12 mouse cellular contexts compared by ENCODE assay signal in the genomic region with DNA sequence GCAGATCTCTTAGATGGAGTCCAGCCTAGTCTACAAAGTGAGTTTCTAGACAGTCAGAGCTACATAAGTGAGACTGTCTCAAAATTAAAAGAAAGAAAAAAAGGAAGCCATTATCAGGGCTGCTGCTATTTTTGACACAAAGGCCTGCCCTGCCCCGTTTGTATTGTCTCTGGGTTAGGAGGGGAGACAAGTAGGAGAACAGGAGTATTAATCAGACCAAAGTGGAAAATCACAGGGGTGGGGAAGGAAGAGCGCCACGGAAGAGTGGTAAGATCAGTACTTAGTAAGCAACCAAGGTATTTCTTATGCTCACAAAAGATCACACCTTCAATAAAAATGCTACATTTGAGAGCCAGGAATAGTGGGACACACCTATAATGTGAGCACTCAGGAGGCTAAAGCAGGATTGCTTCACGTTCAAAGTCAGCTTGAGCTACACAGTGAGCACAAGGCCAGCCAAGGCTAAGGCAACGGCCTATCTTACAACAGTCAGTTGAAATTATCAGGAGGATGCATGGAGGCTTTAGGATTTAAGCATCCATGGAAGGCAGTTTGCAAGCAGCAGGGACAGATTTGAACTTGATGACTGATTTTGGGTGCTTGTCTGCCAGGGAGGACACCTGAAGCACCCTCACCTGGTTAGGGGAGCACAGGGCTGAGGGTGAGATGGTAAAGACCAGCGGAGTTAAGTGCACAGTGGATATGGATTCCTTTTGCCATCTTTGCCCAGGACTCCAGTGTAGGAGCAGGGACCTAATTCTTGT. TPM values are rescaled to one million over a fixed set of nuclear protein-coding genes. Genes with fewer than 3 reads are reported as not detected.
A peak's percentile ranks its signal among the peaks of the same experiment; 100 is the strongest.
DNase-seq lines count a peak whose midpoint lies in the region; ATAC-seq lines count a peak whose summit lies in the region.
"Had no signal": no experiment of that assay in that cellular context is flagged by ENCODE, and none has a peak within 500 bp of the region (broad histone marks: within the 10 kb centered on the region; RNA-seq: fewer than 3 reads in every experiment).

No protein-coding gene starts in this region.

- H3K27ac ChIP-seq in intestine, embryonic 15.5 days: peak overlapping the region; percentile 36; the same call in 1 of the 2 replicates
- H3K27ac ChIP-seq: embryonic facial prominence, embryonic 15.5 days; hindbrain, embryonic 15.5 days had no signal

- ATAC-seq in intestine, embryonic 15.5 days: no peak
- ATAC-seq in cerebellum, adult (ENCODE audit: insufficient number of reproducible peaks, low FRiP score, low TSS enrichment): no peak
- ATAC-seq: forebrain, embryonic 14.5 days had no signal

- peaks cover 4% of the 10 kb centered on the region; the same call in 1 of the 2 replicates for H3K36me3 ChIP-seq in intestine, embryonic 15.5 days
- H3K36me3 ChIP-seq: embryonic facial prominence, embryonic 15.5 days; hindbrain, embryonic 15.5 days had no signal

- no peak overlapping the region for H3K4me2 ChIP-seq in intestine, embryonic 15.5 days (replicated peaks)
- H3K4me2 ChIP-seq: embryonic facial prominence, embryonic 15.5 days; hindbrain, embryonic 15.5 days had no signal

- peaks cover 70% of the 10 kb centered on the region for H3K4me1 ChIP-seq in intestine, embryonic 15.5 days (replicated peaks)

- WGBS in intestine, embryonic 15.5 days: 69% methylated on average over 6 of the region's 6 CpGs

- DNase-seq in kidney, postnatal 10 days: peak; percentile 22
- DNase-seq in kidney, postnatal 25 days: no peak
- DNase-seq in urinary bladder, postnatal 14 days (ENCODE audit: low spot score): peak; percentile 10
- DNase-seq in urinary bladder, adult 2 months (ENCODE audit: low spot score): no peak
- no peak for DNase-seq in cerebellum, postnatal 25 days
- DNase-seq: gastrocnemius, postnatal 10 days; thymus, postnatal 25 days had no signal

- H3K27me3 ChIP-seq in intestine, embryonic 15.5 days (replicated peaks): no peaks in the 10 kb centered on the region
- H3K27me3 ChIP-seq: embryonic facial prominence, embryonic 15.5 days had no signal

- H3K4me3 ChIP-seq in intestine, embryonic 15.5 days (replicated peaks): no peak overlapping the region
- H3K4me3 ChIP-seq: embryonic facial prominence, embryonic 15.5 days; hindbrain, embryonic 15.5 days had no signal

- no peaks in the 10 kb centered on the region for H3K9me3 ChIP-seq in intestine, embryonic 15.5 days
- H3K9me3 ChIP-seq: embryonic facial prominence, embryonic 15.5 days; hindbrain, embryonic 15.5 days had no signal

- H3K9ac ChIP-seq in intestine, embryonic 15.5 days: no peak overlapping the region
- H3K9ac ChIP-seq: embryonic facial prominence, embryonic 15.5 days; hindbrain, embryonic 15.5 days had no signal

RNA-seq across cellular contexts. Expression of gene Tmbim1, which starts 4.9 kb away (rescaled TPM):
- polyA plus RNA-seq in urinary bladder, adult 2 months (2012; rRNA removed): 91.2 and 120 TPM in 2 replicates
- polyA plus RNA-seq in intestine, embryonic 15.5 days (2015; fragmentation: Nextera tagmentation; extraction: Ambion mirVana): 54.9 and 64.3 TPM in 2 replicates

RNA-seq across cellular contexts. Expression of gene Pnkd, which starts 15.8 kb away (rescaled TPM):
- polyA plus RNA-seq in urinary bladder, adult 2 months (2012; rRNA removed): 60.6 and 61.9 TPM in 2 replicates
- 120 and 127 TPM in 2 replicates for polyA plus RNA-seq in intestine, embryonic 15.5 days (2015; fragmentation: Nextera tagmentation; extraction: Ambion mirVana)

RNA-seq across cellular contexts. Expression of gene Aamp, which starts 16.0 kb away (rescaled TPM):
- 131 and 137 TPM in 2 replicates for polyA plus RNA-seq in urinary bladder, adult 2 months (2012; rRNA removed)
- 225 and 244 TPM in 2 replicates for polyA plus RNA-seq in intestine, embryonic 15.5 days (2015; fragmentation: Nextera tagmentation; extraction: Ambion mirVana)

RNA-seq across cellular contexts. Expression of gene Gpbar1, which starts 22.2 kb away (rescaled TPM):
- polyA plus RNA-seq in urinary bladder, adult 2 months (2012; rRNA removed): 1.6 TPM in 2 replicates
- 3.1 and 3.3 TPM in 2 replicates for polyA plus RNA-seq in intestine, embryonic 15.5 days (2015; fragmentation: Nextera tagmentation; extraction: Ambion mirVana)
- polyA plus RNA-seq: embryonic facial prominence, embryonic 15.5 days; hindbrain, embryonic 15.5 days had no signal

Comparison
In these comparisons a context has a peak if more than half of its experiments do, and no peak if none do; other contexts are left out.
1. DNase-seq: peak in kidney, postnatal 10 days (single experiment) and urinary bladder, postnatal 14 days (single experiment); none in kidney, postnatal 25 days (0 of 2), urinary bladder, adult 2 months (single experiment) and cerebellum, postnatal 25 days (0 of 2).